Mouse (Mus musculus) erythroblast, embryonic 14.5 days (primary cell): ENCODE data around the gene Hspd1. TPM values are rescaled to one million over a fixed set of nuclear protein-coding genes. Genes with fewer than 3 reads are reported as not detected.

Experiments used
- H3K27me3 ChIP-seq: 2 replicates; pipeline ENCODE4 v1.6.1; 2012; ENCODE audit warnings: inconsistent platforms; ENCODE audit not compliant: control insufficient read depth
- H3K36me3 ChIP-seq: 2 replicates; pipeline ENCODE4 v1.6.1; 2012; ENCODE audit warnings: mild to moderate bottlenecking, inconsistent platforms; ENCODE audit not compliant: control insufficient read depth
- H3K4me1 ChIP-seq: 2 replicates; pipeline ENCODE4 v1.6.1; 2012; ENCODE audit warnings: inconsistent platforms; ENCODE audit not compliant: control insufficient read depth
- H3K4me3 ChIP-seq: replicated peaks from 2 replicates; pipeline ENCODE3; 2012; ENCODE audit warnings: moderate library complexity, mild to moderate bottlenecking, inconsistent platforms
- H3K9me3 ChIP-seq: 2 replicates; pipeline ENCODE4 v1.6.1; 2012; ENCODE audit warnings: low read length, inconsistent platforms, mixed read lengths; ENCODE audit not compliant: control insufficient read depth
- GATA1 ChIP-seq: IDR thresholded peaks from 2 replicates; pipeline ENCODE4 v1.6.1; 2012; ENCODE audit warnings: low read length, inconsistent platforms, mixed read lengths
- TAL1 ChIP-seq: IDR thresholded peaks from 3 replicates; pipeline ENCODE4 v1.6.1; 2012; ENCODE audit warnings: low read length, inconsistent platforms, mixed read lengths
- polyA plus RNA-seq: library from polyadenylated mRNA; stranded (reverse); fragments of >175 nt; gene quantifications from 2 replicates; pipeline ENCODE4 v1.2.3, GENCODE M21; 2012

The Hspd1 gene
- polyA plus RNA-seq, 1 experiment: 1.9 TPM

- H3K9me3 ChIP-seq: no peaks in the 10 kb centered on the region
- H3K4me1 ChIP-seq: peaks cover 69% of the 10 kb centered on the region
- TF ChIP-seq TAL1 (no peak), GATA1 (no peak)
- H3K27me3 ChIP-seq: no peaks in the 10 kb centered on the region
- peaks cover 37% of the 10 kb centered on the region for H3K36me3 ChIP-seq
- peak overlapping the region; percentile 95 for H3K4me3 ChIP-seq
Observed at GRCm38 (mm10) chr1:55088611-55089497, 811 bp upstream of the Hspd1 start.

DNA sequence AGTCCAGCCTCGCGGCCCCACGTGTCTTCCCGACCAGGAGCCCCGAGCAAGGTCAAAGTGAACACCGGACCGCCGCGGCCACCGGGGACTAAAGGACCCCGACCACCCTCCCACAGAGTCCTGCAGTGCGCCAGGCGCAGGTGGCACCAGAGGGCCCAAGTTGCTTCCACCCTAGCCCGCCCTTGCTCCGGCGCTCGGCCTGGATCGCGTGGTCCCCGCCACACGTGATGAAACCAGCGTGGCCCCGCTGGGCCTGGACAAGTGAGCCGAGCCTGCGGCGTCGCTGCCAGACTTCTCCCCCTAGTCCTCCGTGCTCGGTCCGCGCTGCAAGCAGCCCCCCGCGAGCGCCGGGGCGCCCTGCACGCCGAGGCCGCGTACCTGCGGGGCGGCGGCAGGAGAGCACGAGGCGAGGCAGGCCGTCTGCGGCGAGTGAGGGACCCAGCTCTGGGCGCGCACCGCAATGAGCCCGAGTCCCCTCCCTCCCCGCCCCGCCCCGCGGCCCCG lies 590 bp downstream of the Hspd1 start:
- Histone ChIP-seq H3K4me1 (peaks cover 72% of the 10 kb centered on the region), H3K27me3 (no peaks in the 10 kb centered on the region), H3K4me3 (peak overlapping the region; percentile 95), H3K9me3 (no peaks in the 10 kb centered on the region), H3K36me3 (peaks cover 47% of the 10 kb centered on the region)
- TF ChIP-seq GATA1 (no peak), TAL1 (no peak)

GRCm38 (mm10) chr1:55086868-55087400 lies 1.1 kb downstream of the Hspd1 start:
- peak overlapping the region; percentile 95 for H3K4me3 ChIP-seq
- peaks cover 68% of the 10 kb centered on the region for H3K4me1 ChIP-seq
- H3K9me3 ChIP-seq: no peaks in the 10 kb centered on the region
- peaks cover 49% of the 10 kb centered on the region for H3K36me3 ChIP-seq
- no peaks in the 10 kb centered on the region for H3K27me3 ChIP-seq
- no peak for TF ChIP-seq TAL1
- TF ChIP-seq GATA1: no peak

GRCm38 (mm10) chr1:55085781-55086366 lies 2.2 kb downstream of the Hspd1 start:
- Histone ChIP-seq H3K4me1 (peaks cover 62% of the 10 kb centered on the region), H3K9me3 (no peaks in the 10 kb centered on the region), H3K36me3 (peaks cover 53% of the 10 kb centered on the region), H3K27me3 (no peaks in the 10 kb centered on the region), H3K4me3 (peak overlapping the region; percentile 95)
- TF ChIP-seq GATA1: no peak
- TF ChIP-seq TAL1: no peak

DNA sequence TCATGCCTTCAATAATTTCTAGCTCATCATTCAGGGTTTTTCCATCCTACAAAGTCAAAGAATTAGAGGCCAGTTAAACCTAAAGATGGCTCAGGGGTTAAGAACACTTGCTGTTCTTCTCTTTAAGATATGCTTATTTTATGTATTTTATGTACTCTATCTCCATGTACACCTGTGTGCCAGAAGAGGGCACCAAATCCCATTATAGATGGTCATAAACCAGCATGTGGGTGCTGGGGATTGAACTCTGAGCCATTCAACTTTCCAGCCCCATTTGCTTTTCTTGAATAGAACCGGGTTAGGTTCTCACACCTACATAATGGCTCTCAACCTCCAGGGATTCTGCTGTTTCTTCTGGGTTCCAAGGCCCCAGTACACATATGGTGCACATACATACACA lies 5.9 kb downstream of the Hspd1 start:
- TF ChIP-seq TAL1: no peak
- TF ChIP-seq GATA1: no peak
- Histone ChIP-seq H3K9me3 (no peaks in the 10 kb centered on the region), H3K27me3 (no peaks in the 10 kb centered on the region), H3K4me3 (no peak overlapping the region), H3K36me3 (peaks cover 82% of the 10 kb centered on the region), H3K4me1 (peaks cover 38% of the 10 kb centered on the region)

GRCm38 (mm10) chr1:55079677-55080076 lies 8.4 kb downstream of the Hspd1 start:
- TF ChIP-seq TAL1 (no peak), GATA1 (no peak)
- Histone ChIP-seq H3K4me1 (peaks cover 38% of the 10 kb centered on the region), H3K9me3 (no peaks in the 10 kb centered on the region), H3K36me3 (peaks cover 91% of the 10 kb centered on the region), H3K4me3 (no peak overlapping the region), H3K27me3 (no peaks in the 10 kb centered on the region)

GRCm38 (mm10) chr1:55076849-55077516 lies 11.1 kb downstream of the Hspd1 start:
- TF ChIP-seq GATA1 (no peak), TAL1 (no peak)
- Histone ChIP-seq H3K9me3 (no peaks in the 10 kb centered on the region), H3K36me3 (peaks cover 82% of the 10 kb centered on the region), H3K4me1 (peaks cover 44% of the 10 kb centered on the region), H3K4me3 (no peak overlapping the region), H3K27me3 (no peaks in the 10 kb centered on the region)

GRCm38 (mm10) chr1:55076395-55076743 lies 11.7 kb downstream of the Hspd1 start:
- Histone ChIP-seq H3K9me3 (no peaks in the 10 kb centered on the region), H3K4me3 (no peak overlapping the region), H3K4me1 (peaks cover 50% of the 10 kb centered on the region), H3K27me3 (no peaks in the 10 kb centered on the region), H3K36me3 (peaks cover 82% of the 10 kb centered on the region)
- no peak for TF ChIP-seq TAL1
- no peak for TF ChIP-seq GATA1

GRCm38 (mm10) chr1:55075652-55076394 lies 12.2 kb downstream of the Hspd1 start:
- Histone ChIP-seq H3K4me3 (no peak overlapping the region), H3K27me3 (no peaks in the 10 kb centered on the region), H3K36me3 (peaks cover 82% of the 10 kb centered on the region), H3K9me3 (no peaks in the 10 kb centered on the region), H3K4me1 (peaks cover 53% of the 10 kb centered on the region)
- TF ChIP-seq TAL1: no peak
- no peak for TF ChIP-seq GATA1
